Mouse (Mus musculus) embryo, embryonic 10 days (tissue): ENCODE data around the gene Dpp6.

ENCODE experiments used
- DNase-seq: peaks from one replicate; pipeline ENCODE4 v3.0.0-alpha.2; 2015; ENCODE audit warnings: low spot score

Gene Dpp6

GRCm38 (mm10) chr5:27066837-27067236, 249.8 kb downstream of the Dpp6 start:
- no peak for DNase-seq

GRCm38 (mm10) chr5:27075131-27075591, 258.2 kb downstream of the Dpp6 start:
- peak; percentile 73 for DNase-seq

- DNase-seq: no peak
Measured at GRCm38 (mm10) chr5:27076046-27076445, 259.0 kb downstream of the Dpp6 start.

GRCm38 (mm10) chr5:27077821-27078220, 260.8 kb downstream of the Dpp6 start:
- DNase-seq: no peak

GRCm38 (mm10) chr5:27081275-27081674, 264.3 kb downstream of the Dpp6 start:
- no peak for DNase-seq

- no peak for DNase-seq
Measured at GRCm38 (mm10) chr5:27083762-27084161, 266.8 kb downstream of the Dpp6 start.

- no peak for DNase-seq
Measured at GRCm38 (mm10) chr5:27108221-27108620, 291.2 kb downstream of the Dpp6 start.

GRCm38 (mm10) chr5:27122479-27122878, 305.5 kb downstream of the Dpp6 start:
- DNase-seq: peak; percentile 4

- no peak for DNase-seq
Measured at GRCm38 (mm10) chr5:27122944-27123343, 305.9 kb downstream of the Dpp6 start.

GRCm38 (mm10) chr5:27126034-27126433, 309.0 kb downstream of the Dpp6 start:
- no peak for DNase-seq

- DNase-seq: no peak
Measured at GRCm38 (mm10) chr5:27133196-27133595, 316.2 kb downstream of the Dpp6 start.

- no peak for DNase-seq
Measured at GRCm38 (mm10) chr5:27134436-27135005, 317.5 kb downstream of the Dpp6 start.

GRCm38 (mm10) chr5:27147397-27147945, 330.5 kb downstream of the Dpp6 start:
- DNase-seq: no peak

- DNase-seq: no peak
Measured at GRCm38 (mm10) chr5:27151017-27151416, 334.0 kb downstream of the Dpp6 start.

- no peak for DNase-seq
Measured at GRCm38 (mm10) chr5:27155671-27156070, 338.7 kb downstream of the Dpp6 start.

- no peak for DNase-seq
Measured at GRCm38 (mm10) chr5:27156366-27156765, 339.4 kb downstream of the Dpp6 start.

- DNase-seq: no peak
Measured at GRCm38 (mm10) chr5:27161122-27161645, 344.2 kb downstream of the Dpp6 start.

- DNase-seq: no peak
Measured at GRCm38 (mm10) chr5:27168550-27168949, 351.5 kb downstream of the Dpp6 start.

GRCm38 (mm10) chr5:27184963-27185362, 368.0 kb downstream of the Dpp6 start:
- DNase-seq: no peak

GRCm38 (mm10) chr5:27191242-27191969, 374.4 kb downstream of the Dpp6 start:
- DNase-seq: no peak

GRCm38 (mm10) chr5:27194157-27194556, 377.2 kb downstream of the Dpp6 start:
- DNase-seq: no peak

GRCm38 (mm10) chr5:27194975-27195374, 378.0 kb downstream of the Dpp6 start:
- DNase-seq: no peak
